Mouse (Mus musculus) gastrocnemius, postnatal 10 days (tissue): ENCODE measurements around the gene Gm7073. TPM values are rescaled to one million over a fixed set of nuclear protein-coding genes. Genes with fewer than 3 reads are reported as not detected.

Experiments
- DNase-seq: peaks from one replicate; pipeline ENCODE4 v3.0.0; 2021; ENCODE audit warnings: mixed read lengths
- long read RNA-seq, 2 experiments: library from polyadenylated mRNA; stranded (forward); transcript quantifications; one replicate each; pipeline ENCODE4 v2.0.0; 2021
- total RNA-seq, 2 experiments: library from RNA; stranded (reverse); gene quantifications; 2 replicates each; pipeline ENCODE4 v1.2.3; 2021

The Gm7073 gene
- not detected for total RNA-seq
- long read RNA-seq, experiment 1, result 0 reads
- long read RNA-seq, experiment 2, result 0 reads

- DNase-seq, result no peak
Measured at GRCm38 (mm10) chrX:60539149-60539548, at the start of gene Gm7073. Gm7073 (minus strand) TSS chrX:60539249.

- DNase-seq, result no peak
Measured at GRCm38 (mm10) chrX:60570539-60570938, 31.5 kb upstream of the Gm7073 start.

DNA sequence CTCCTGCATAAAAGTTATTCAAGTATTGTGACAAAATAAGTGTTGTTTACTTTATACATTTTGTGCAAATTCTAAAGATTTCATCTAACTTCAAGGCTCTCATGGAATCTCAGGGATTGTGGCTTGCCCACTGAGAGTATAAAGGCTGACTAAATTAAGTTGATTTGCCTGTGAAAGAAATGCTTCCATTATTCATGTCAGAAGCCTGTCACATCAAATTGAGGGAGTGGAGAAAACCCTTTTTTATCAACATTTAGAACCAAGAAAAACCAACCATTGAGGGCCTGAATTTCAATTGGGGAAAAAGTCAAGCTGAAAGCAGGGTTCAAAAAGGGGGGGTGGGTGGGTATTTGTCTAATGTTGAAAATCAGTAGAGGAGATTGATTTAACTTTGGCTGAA is 30.0 kb upstream of the Gm7073 start:
- DNase-seq, result no peak

- DNase-seq, result no peak
Measured at GRCm38 (mm10) chrX:60555242-60555641, 16.2 kb upstream of the Gm7073 start.

- DNase-seq, result peak; percentile 21
Measured at GRCm38 (mm10) chrX:60547444-60548304, 8.6 kb upstream of the Gm7073 start.

GRCm38 (mm10) chrX:60547098-60547443 is 8.0 kb upstream of the Gm7073 start:
- DNase-seq, result no peak

DNA sequence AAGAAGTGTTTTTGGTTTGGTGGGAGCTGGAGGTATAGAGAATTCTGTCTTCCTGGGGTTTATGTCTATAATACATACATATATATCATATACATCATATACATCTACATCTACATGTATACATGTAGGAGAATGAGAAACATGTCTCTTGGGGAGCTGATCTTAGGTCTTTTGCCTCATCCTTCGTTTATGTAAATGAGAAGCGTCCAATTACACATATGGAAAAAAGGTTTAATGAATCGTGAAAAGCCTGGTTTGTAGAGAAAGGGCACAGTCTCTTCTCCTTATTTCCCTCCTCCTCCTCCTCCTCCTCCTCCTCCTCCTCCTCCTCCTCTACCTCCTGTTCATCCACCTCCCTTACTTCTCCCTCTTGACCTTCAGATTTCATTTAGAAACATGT is 6.9 kb upstream of the Gm7073 start:
- no peak for DNase-seq

DNA sequence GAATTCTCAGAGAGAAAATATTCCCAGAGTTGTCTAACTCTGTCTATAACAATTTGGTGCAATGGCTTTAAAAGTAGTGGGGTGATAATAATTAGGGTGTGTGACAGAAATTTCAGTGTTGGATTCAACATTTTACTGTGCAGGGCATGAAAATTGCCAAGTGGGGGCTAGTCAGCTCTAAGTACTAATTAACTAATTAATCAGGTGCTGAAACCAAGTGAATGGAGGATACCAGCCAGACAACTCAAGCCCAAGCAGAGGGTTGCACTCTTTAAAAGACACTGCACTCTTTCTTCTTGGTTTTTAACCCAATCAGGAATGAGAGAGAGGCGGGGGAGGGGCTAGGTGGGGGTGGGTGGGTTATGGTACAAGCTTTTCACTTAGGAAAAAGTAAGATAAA is 6.4 kb upstream of the Gm7073 start:
- DNase-seq, result no peak

GRCm38 (mm10) chrX:60544098-60544497 is 5.0 kb upstream of the Gm7073 start:
- DNase-seq, result no peak

GRCm38 (mm10) chrX:60542901-60543300 is 3.9 kb upstream of the Gm7073 start:
- no peak for DNase-seq

- peak; percentile 10 for DNase-seq
Measured at GRCm38 (mm10) chrX:60503995-60504394, 35.1 kb downstream of the Gm7073 start.

- no peak for DNase-seq
Measured at GRCm38 (mm10) chrX:60497750-60498149, 41.3 kb downstream of the Gm7073 start.

GRCm38 (mm10) chrX:60495308-60495707 is 43.7 kb downstream of the Gm7073 start:
- DNase-seq, result no peak

GRCm38 (mm10) chrX:60463786-60464185 is 75.3 kb downstream of the Gm7073 start:
- no peak for DNase-seq

DNA sequence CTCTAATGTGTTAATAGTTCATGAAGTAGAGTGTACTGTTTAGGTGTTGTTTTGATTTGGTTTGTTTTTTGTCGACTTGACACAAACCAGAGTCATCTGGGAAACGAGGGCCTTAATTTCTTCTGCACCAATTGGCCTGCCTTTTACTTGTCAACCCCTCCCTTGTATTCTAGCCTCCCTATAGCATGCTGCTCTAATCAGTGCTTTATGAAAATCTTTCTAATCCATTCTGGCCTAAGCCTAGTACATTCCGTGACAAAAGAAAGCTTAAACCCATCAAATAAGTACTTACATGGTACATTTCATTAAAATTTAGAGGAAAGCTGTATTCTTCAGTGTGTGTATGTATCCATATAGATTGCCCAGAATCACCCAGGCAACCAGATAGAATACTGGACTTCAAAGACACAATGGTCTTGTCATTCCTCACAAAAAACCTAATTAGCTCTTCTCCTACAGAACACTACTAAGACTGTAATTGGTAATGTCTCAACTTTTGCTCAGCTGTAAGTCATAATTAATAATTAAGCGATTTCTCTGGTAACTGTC is 124.4 kb downstream of the Gm7073 start:
- no peak for DNase-seq

DNA sequence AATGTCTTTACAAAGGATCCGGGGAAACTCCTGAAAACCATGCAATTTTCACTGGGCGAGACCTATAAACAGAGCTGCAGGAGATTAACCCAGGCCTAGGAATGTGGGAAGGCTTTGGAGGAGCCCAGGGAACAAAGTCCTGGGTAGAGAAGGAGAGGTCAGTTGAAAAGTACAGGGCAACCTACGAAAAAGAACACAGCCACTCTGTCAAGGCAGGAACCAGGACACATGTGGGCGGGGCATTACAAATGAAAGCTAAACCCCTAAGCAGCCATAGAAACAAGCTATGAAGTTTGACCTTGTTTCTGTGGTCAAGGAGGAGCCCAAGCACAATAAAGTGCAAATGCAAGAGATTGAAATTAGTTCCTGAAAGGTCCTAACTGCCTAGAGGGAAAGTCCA is 133.4 kb downstream of the Gm7073 start:
- DNase-seq, result no peak

DNA sequence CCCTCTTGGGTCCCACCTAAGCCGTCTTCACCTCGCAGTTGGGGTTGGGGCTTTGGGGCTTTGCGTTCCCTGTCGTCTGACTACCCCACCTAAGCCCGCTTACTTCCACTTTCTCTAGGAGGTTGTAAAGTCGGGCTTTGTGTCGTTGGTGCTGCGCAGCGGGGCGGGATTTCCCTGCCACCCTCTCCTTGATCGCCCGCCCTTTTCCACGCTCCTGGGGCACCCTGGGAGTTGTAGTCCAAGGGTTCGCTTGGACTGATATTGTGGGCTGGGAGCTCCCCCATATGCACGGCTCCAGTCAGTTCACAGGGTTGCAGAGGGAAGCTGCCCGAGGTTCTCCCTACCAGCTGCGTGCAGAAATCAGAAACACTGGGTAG is 134.4 kb downstream of the Gm7073 start:
- peak; percentile 77 for DNase-seq

DNA sequence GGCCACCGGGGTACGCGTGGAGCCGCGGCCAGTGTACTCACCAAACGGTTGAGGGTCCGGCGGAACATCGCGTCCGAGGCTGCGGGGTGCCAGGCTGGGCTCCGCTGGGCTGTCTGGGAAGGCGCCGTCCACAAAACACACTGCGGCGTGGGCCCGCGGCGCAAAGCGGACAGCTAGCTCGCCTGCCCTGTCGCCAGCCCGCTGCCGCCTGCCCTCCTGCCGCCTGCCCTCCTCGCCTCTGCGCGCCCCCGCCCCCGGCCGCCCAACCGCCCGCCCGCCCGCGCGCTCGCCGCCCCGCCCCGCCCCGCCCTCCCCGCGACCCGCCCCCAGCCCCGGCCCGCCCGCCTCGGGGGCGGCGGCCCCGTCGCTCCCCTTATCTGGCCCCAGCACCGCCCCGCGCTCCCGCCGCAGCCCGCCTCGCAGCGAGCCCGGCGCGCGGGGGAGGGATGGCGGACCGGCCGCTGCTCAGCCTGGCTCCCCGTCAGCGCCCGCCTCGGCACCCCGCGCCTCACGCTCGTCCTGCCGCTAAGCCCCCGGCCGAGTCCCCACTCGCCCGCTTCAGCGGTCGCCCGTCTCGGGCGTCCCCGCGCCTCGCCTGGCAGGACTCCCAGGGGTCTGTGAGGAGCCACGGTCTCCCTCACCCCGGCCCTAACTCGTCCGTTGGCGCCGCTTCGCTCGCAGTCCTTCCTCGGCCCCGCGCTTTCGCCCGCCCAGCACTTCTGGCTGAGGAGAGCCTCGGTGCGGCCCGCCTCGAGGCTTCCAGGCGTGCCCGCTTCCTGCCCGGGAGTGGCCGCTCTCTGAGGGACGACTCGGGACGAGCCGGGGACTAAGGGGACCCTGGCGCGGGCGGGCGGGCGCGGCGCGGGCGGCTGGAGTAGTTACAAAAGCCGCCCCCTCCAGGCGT is 135.0 kb downstream of the Gm7073 start:
- DNase-seq, result peak; percentile 66

GRCm38 (mm10) chrX:60403062-60403763 is 135.8 kb downstream of the Gm7073 start:
- DNase-seq, result peak; percentile 8

DNA sequence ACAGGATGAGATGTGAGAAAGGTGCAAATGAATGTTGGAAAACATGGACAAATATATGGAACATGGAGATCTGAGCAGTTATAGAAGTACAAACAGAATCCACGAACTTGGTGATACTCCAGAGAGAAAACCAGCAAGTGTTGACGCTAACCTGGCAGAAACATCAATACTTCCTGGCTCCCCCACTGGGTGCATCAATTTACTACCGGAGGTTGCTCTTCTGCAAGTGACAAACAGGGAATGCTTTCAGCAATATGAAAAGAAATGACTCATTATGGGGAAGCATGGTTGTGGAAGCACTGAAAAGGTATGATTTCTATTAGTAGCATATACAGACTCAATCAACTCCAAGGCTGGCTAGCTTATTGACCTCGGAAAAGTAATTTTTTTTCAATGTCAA is 144.8 kb downstream of the Gm7073 start:
- DNase-seq, result no peak

GRCm38 (mm10) chrX:60386852-60387251 is 152.2 kb downstream of the Gm7073 start:
- no peak for DNase-seq
